Mouse (Mus musculus): Measurements from ENCODE around the gene Cnga4. TPM values are rescaled to one million over a fixed set of nuclear protein-coding genes. Genes with fewer than 3 reads are reported as not detected.
"Not testable (repeated sequence)": the region's sequence is repeated elsewhere in the genome, so short reads cannot be mapped to it uniquely, and the experiment has no call there.

Gene Cnga4
- total RNA-seq, 1 experiment from 2014 or later: not detected

GRCm38 (mm10) chr7:105406322-105406721, 2.0 kb downstream of the Cnga4 start:
- ATAC-seq (ENCODE audit: extremely low read depth, insufficient number of reproducible peaks, low FRiP score, poor library complexity, severe bottlenecking): no peak

GRCm38 (mm10) chr7:105411874-105412632, 7.7 kb downstream of the Cnga4 start:
- peak; percentile 72 for ATAC-seq (ENCODE audit: extremely low read depth, insufficient number of reproducible peaks, low FRiP score, poor library complexity, severe bottlenecking)

DNA sequence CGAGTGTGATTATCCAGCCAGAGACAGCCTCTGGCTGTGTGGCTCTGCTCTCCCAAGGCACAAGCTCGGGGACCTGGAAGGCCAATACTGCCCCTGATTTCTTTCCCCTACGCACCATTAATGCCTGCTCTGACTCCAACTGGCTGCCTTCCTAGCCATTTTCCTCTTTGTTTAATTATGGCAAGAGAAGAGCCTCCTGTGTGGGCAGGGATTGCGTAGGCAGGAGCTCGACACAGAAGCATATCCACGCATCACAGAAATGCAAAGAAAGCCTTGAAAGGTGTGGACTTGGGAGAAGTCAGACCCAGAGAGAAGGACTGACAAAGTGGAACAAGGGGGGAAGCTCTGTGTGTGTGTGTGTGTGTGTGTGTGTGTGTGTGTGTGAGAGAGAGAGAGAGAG, 10.0 kb downstream of the Cnga4 start:
- no peak for ATAC-seq (ENCODE audit: extremely low read depth, insufficient number of reproducible peaks, low FRiP score, poor library complexity, severe bottlenecking)

- ATAC-seq (ENCODE audit: extremely low read depth, insufficient number of reproducible peaks, low FRiP score, poor library complexity, severe bottlenecking): no peak
Measured at GRCm38 (mm10) chr7:105416529-105416928, 12.2 kb downstream of the Cnga4 start.

GRCm38 (mm10) chr7:105418106-105418505, 13.7 kb downstream of the Cnga4 start:
- ATAC-seq (ENCODE audit: extremely low read depth, insufficient number of reproducible peaks, low FRiP score, poor library complexity, severe bottlenecking): no peak

DNA sequence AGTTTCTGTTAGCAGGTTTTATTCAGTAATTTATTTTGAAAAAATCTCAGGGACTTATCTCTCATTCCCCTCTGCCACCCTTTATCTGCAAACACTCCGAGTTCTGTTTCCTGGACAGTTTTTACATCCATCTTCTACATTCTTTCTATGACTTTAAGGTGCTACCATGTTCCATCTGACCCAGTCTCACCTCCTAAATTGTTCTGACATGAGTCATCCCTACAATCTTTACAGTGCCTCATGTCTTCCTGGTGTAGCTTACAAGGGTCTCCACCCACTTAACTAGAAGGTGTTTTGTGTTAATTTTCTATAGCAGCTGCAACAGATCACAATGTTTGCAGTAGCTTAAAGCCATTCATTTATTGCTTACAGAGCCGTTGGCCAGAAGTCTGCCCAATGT, 16.5 kb downstream of the Cnga4 start:
- no peak for ATAC-seq (ENCODE audit: extremely low read depth, insufficient number of reproducible peaks, low FRiP score, poor library complexity, severe bottlenecking)

DNA sequence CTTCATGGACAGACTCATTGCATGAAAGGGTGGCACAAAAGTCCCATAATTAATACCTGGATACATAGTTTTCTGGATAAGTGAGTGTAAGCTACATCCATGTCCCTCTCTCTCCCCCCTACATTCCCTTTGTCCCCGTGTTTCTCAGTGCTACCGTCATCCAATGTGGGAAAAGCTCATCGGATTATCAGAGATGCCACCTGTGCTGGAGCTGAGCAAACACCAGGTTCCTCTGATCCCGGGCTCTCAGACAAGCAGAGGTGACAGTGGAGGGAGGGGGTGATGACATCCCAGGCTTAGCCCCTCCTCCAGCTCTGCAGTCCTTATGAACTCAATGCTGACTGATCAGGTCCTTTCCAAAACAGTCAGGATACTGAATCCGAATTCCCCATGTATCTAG, 20.0 kb downstream of the Cnga4 start:
- no peak for ATAC-seq (ENCODE audit: extremely low read depth, insufficient number of reproducible peaks, low FRiP score, poor library complexity, severe bottlenecking)

GRCm38 (mm10) chr7:105425424-105426043, 21.2 kb downstream of the Cnga4 start, which contains the start of gene Cckbr:
Cckbr (plus strand) TSS chr7:105425731.
- no peak for ATAC-seq (ENCODE audit: extremely low read depth, insufficient number of reproducible peaks, low FRiP score, poor library complexity, severe bottlenecking)

- ATAC-seq (ENCODE audit: extremely low read depth, insufficient number of reproducible peaks, low FRiP score, poor library complexity, severe bottlenecking): no peak
Measured at GRCm38 (mm10) chr7:105426051-105426450, 21.7 kb downstream of the Cnga4 start.

DNA sequence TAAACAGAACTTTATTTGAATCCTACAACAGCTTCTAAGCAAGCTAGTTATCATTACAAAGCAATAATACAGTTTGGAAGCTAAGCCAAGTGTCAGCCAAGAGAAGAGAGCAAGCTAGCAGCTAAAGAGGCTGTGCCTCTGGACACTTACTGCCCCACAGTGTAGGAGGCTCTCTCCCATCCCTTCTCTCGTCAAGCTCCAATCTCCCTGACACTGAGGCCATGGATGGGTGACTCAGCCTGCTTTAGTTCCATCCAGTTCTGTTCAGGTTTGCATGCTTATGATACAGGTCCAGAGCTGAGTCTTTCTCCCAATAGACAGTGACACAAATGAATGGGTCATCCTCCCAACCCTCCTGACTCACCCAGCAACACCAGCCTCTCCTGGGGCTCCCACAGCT, 27.7 kb downstream of the Cnga4 start:
- ATAC-seq (ENCODE audit: extremely low read depth, insufficient number of reproducible peaks, low FRiP score, poor library complexity, severe bottlenecking): no peak

DNA sequence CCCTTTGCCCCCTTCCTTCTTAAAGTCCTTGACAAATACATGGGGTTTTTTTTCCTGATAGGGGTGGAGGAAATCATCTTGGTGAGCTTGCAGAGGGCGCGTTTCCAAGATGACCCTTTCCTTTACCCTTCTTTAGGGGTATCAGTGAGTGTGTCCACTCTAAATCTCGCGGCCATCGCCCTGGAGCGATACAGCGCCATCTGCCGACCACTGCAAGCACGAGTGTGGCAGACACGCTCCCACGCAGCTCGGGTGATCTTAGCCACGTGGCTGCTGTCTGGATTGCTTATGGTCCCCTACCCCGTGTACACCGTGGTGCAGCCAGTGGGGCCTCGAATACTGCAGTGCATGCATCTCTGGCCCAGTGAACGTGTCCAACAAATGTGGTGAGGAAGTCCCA, 29.5 kb downstream of the Cnga4 start:
- ATAC-seq (ENCODE audit: extremely low read depth, insufficient number of reproducible peaks, low FRiP score, poor library complexity, severe bottlenecking): no peak

DNA sequence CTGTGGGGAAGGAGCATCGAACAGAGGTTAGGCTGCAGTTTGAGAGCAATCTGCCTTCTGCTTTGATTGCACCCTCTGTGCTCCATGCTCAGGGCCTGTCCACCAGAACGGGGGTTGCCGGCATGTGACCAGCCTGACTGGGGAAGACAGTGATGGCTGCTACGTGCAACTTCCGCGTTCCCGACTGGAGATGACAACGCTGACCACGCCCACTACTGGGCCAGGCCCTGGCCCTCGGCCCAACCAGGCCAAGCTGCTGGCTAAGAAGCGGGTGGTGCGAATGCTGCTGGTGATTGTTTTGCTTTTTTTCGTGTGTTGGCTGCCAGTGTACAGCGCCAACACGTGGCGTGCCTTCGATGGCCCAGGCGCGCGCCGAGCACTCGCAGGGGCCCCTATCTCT, 30.4 kb downstream of the Cnga4 start:
- ATAC-seq (ENCODE audit: extremely low read depth, insufficient number of reproducible peaks, low FRiP score, poor library complexity, severe bottlenecking): no peak

DNA sequence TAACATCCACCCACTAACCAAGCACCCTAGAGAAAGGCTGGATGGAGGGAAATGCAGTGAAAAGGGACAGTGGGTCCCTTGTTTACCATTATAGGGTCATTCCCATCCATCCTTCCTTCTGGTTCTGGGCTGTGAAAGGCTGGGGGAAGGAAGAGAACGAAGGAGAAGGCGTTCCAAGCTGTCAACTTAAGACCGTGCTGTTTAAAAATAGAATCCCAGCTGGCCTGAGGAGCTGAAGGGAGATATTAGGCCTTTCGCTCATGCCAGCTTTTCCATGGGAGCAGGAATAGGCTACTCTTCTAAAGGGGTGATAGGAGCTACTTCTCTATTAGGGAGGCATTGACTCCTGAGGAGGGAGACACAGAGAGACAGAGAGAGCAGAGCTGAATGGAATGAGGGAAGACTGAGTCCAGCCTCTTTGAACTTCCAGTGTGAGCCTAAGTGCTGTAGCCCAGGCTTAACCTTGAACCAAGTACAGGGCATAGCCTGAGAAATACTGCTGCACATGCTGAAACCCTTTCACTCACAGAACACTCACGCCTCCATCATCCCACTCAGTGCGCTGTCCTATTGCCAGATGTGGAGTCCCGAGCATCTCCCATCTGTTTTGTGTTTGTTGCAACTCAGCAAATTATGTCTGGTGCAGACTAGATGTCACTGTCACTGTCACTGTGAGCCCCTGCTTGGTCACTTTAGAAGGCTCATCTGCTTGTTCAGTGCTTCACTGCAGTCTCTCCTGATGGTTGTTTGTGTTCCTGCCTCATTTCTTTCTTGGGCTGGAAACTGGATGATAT, 33.8 kb downstream of the Cnga4 start:
- ATAC-seq (ENCODE audit: extremely low read depth, insufficient number of reproducible peaks, low FRiP score, poor library complexity, severe bottlenecking): no peak

GRCm38 (mm10) chr7:105441426-105441825, 37.1 kb downstream of the Cnga4 start:
- no peak for ATAC-seq (ENCODE audit: extremely low read depth, insufficient number of reproducible peaks, low FRiP score, poor library complexity, severe bottlenecking)

DNA sequence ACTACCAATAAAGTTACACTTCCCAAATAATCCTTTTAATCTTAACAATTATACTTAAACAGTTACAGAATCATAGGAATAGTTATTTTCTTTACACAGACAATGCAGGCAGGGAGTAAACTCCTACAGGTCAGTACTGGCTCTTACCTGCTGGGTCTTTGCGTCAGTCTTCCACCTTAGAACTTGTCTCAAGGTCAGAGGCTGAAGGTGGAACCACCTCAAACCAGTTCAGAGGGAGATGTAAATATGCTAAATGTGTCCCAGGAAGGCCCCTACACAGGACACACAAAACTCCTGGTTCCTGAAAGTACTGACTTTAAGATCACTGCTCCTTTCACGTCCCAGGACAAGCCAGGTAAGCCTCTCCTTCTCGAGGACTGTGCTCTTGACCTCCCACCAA, 40.7 kb downstream of the Cnga4 start:
- ATAC-seq (ENCODE audit: extremely low read depth, insufficient number of reproducible peaks, low FRiP score, poor library complexity, severe bottlenecking): no peak

GRCm38 (mm10) chr7:105453345-105453744, 49.0 kb downstream of the Cnga4 start:
- not testable (repeated sequence) for ATAC-seq (ENCODE audit: extremely low read depth, insufficient number of reproducible peaks, low FRiP score, poor library complexity, severe bottlenecking)

Measured in neutrophil, adult 5-6 weeks (primary cell).